Mouse (Mus musculus) R1 (cell line): ENCODE measurements around the gene Spata17.

Experiments used
- DNase-seq: peaks from one replicate; pipeline ENCODE4 v3.0.0-alpha.2; 2018; ENCODE audit warnings: low read depth, low spot score

The Spata17 gene

DNA sequence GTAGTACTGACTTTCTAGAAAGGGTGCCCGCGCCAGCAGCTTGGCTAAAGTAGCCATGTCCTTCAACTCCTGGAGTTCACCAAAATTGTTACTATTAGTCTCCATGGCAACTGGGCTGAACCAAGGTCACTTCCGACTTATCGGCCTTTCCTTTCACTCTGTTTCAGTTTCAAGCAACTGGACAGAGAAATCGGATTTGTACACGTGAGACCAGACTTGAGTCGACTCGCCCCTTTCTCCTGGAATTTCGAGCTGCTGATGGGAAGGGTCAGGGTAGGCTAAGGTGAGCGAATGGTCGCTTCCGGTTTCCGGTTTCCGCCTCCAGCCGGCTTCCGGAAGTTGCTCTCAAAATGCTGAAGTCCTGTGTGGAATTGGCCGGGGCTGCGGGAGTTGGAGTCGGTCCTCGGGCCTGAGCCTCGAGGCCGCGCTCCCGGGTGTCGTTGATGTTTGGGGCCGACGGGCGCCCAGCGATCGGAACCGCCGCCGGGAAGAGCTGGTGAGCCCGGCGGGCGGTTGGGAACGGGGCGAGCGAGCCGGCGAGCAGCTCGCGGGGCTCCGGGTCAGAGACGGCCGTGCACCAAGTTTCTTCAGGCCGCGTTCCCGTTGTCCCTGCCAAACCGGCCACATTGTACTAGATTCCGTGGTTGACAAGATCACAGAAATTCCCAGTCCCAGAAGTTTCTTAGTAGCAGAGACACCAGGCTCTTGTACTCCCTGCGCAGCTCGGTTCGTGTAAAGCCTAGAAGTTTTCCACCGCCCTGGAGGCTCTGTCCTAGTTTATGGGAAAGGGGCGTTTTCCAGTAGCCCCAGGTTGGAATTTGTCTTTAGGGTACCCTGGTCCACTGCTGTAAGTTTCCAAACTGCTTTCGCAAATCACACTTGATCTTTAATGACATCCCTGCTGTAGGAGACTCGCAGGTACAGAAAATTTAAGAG, at the start of gene Spata17, which contains the start of gene Gpatch2:
Spata17 (minus strand) TSS at position 285 of the 936 bp plus-strand sequence.
Gpatch2 (plus strand) TSS at position 328 of the 936 bp plus-strand sequence.
- peak; percentile 94 for DNase-seq

DNA sequence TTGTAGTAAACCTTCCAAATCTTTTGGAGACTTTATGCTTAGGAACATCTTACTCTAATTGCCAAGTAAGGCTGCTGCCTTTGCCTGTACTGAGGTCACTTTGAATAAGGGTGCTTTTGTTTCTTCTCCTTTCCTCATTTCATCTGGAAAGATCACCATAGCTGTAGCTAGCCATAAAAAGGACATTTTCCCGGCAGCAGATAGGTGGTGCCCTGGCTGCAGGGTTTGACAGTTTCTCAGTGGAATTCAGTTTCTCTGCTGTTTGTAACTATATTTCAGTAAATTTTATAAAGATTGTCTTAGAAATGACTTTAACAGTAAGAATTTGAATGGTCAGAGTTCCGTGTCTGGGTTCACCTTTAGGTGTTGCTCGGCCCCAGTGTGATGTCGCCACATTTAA, 43.5 kb upstream of the Spata17 start:
- no peak for DNase-seq

DNA sequence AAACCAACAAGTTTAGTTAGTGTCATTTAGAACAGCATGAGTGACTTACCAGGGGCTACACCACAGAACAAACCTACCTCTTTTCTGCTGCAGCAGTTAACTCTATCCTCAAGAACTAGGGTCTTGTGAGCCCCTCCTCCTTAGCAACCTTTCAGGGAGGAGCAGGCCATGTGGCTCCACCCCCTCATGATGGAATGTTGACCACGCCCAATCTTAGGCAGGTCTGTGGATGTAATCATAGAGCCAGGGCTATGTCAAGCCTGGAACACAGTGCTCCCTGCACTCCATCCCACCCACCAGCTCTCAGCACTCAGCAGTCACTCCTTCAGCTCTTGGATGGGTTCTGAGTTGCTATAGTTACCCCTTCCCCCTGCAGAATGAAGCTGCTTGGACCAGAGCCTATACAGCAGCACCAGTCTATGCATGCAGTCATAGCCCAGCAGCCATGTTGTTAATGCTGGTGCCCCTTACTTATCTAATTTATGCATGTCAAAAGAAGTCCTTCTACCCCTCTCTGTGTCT, 35.5 kb upstream of the Spata17 start:
- peak; percentile 70 for DNase-seq

DNA sequence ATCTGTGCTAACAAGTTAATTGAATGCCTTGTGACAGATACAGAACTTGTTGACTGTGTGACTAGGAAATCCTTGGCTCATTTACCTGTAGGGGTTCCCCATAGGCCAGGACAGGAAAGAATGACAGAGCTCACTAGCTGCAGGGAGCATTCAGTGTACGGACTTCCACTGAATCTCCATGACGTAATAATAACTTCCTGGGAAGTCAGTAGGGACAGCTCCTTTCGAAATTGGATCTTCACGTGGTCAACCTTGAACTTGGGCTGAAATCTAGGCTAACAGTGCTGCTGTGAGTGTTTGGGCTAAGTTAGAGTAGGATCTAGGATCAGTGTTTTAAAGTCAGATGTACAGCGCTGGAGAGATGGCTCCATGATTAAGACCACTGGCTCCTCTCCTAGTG, 29.5 kb upstream of the Spata17 start:
- DNase-seq: no peak

DNA sequence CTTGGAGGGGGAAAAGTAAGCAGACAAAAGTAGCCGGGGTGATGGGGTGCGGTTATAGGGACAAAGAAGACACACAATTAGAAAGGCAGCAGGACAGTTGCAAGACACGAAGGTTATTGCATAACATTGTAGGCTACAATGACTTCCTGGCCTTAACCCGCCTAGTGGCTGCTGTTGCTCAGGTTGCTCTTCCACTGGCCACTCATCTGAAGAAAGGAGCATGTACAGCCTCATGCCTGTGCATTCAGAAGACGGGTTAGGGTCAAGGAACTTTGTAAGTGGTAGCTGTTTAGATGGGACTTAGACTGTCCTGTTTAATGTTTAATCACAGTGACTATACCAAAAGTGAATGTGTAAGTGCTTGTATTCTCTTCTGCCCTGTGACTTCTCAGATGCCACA, 26.1 kb upstream of the Spata17 start:
- no peak for DNase-seq

DNA sequence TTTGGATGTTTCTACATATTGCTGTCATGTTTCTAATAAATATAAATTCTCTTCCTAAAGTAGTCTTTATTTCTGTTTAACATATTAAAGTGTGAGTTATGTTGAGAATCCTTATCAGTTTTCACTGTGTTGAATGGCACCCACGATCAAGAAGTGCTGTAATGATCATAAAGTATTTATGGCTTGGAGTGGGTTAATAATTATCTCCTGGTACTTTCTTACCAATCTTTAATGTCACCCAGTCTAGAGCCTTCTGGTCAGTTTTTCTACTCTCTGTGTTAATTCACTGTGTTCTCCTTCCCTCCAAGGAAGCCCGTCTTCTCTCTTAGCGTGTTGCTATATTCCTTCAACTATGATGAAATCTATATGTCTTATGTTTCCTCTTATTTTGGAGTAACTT, 25.0 kb upstream of the Spata17 start:
- no peak for DNase-seq

DNA sequence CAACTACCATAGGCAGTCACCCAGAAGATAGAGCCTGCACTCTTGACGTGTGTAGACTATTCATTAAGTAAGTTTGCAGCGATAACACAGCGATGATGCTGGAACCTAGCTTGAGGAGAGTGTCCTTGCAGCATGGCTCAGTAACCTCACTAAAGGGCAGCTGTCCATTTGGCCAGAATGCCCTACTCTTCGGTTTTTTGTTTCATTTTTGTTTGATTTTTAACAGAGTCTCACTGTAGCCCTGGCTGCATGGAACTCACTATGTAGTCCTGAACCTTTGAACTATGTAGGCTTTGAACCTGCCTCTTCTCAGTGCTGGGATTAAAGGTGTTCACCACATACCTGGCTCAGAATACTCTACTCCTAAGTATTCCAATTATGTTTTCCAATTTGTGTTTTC, 22.8 kb upstream of the Spata17 start:
- no peak for DNase-seq

DNA sequence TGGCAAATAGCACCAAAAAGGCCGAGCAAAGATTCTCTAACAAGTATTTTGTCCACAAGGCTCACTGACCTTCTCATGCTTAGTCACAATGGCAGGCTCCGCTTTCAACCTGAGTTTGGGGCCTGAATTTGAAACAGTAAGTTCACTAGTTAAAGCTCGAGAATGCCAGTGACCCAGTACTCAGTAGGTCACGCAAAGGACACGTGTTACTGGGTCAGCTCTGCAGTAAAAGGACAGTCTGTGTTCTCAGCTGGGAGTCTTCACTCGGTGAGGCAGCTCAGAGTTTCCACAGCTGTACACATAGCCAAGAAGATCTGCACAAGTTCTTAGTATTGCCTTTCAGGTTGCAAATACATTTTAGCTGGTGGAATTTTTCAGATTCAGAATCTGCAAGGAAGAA, 21.0 kb upstream of the Spata17 start:
- no peak for DNase-seq

DNA sequence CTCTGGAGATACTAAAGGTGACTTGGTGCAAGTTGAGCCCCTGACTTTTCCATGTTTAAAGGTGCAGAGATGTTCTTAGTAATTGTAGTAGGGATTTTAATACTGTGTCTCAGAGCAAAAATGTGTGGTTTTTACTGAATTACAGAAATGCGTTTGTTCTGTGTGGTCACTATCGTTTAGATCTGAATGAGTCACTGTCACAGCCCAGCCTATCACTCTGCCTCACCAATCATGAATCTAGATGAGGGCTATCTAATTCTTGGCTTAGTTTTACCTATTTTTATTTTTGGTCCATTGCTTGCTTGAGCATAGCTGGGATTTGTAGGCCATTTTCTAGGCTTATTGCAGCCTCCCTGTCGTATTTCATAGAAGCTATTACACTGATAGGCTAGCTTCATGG, 19.9 kb upstream of the Spata17 start:
- no peak for DNase-seq

DNA sequence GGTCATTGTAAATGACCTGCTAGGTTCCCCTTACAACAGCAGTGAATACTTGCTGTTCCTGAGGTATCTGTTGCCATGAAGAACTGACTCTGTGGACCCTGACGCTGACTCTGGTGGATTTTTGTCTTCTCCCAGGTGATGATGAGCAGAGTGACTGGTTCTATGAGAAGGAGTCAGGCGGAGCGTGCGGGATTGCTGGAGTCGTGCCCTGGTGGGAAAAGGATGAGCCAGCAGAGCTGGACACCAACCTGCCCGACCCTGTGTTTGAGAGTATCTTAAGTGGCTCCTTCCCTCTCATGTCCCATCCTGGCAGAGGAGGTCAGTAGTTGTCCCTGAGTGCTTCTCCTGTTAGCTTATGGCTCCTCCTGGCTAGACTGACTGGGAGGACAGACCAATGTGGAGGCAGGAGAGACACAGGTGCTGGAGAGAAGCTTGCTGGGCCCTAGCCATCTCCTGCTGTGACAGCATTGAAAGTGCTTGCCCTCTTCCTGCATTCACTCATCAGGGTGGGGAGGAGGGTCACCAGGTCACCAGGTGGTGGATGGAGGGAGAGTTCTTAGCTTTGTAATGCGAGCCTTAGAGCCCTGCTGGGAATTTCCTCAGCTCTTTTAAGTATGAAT, 17.8 kb upstream of the Spata17 start:
- DNase-seq: peak; percentile 59

DNA sequence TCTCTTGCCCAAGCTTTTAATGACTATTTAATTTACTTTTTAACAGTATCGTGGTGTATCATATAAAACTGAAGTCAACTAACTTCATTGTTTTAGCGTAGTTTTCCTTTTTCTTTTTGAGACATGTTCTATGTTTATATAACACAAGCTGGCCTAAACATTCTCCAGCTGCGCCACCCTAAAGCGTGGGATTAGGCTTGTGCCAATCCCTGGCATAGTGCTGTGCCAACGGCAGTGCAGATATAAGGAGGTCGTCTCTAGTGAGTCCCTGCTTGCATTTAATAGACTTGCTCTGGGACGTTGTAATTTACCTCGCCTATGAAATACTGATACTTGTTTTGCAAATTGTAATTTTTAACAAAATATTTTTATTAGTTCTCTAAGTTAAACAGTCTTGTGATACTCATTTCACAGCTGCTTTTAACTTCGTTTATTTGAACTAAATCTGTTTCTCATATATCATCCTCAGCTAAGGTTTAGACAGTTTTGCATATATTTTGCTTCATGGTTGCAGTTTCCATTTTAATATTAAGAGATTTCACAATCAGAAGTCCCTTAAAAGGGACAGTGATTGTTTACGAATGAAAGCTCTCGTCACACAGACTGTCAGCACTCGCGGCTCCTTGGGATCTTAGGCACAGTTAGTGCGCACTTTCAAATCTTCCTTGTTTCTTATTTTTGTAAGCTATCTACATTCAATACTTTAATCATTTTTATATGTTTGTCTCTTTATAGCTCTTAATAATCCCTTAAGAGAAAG, 17.1 kb upstream of the Spata17 start:
- DNase-seq: no peak

DNA sequence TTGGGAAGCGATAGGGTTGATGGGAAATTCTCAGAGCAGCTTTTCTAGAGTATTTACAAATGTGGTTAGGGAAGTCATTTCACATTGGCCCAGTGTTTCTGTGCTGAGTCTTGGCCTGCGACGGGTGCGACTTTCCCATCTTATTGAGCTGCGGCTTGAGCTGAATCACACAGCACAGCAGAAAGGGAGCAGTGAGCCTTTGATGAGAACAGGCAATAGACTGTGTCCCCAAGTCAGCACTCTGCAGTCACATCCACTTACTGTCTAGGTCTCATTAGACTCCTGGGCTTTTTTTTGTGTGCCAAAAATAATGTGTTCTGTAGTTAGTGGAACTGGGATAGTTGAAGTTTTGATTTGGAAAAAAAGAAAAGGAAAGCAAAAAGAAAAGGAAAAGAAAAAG, 15.0 kb upstream of the Spata17 start:
- no peak for DNase-seq

DNA sequence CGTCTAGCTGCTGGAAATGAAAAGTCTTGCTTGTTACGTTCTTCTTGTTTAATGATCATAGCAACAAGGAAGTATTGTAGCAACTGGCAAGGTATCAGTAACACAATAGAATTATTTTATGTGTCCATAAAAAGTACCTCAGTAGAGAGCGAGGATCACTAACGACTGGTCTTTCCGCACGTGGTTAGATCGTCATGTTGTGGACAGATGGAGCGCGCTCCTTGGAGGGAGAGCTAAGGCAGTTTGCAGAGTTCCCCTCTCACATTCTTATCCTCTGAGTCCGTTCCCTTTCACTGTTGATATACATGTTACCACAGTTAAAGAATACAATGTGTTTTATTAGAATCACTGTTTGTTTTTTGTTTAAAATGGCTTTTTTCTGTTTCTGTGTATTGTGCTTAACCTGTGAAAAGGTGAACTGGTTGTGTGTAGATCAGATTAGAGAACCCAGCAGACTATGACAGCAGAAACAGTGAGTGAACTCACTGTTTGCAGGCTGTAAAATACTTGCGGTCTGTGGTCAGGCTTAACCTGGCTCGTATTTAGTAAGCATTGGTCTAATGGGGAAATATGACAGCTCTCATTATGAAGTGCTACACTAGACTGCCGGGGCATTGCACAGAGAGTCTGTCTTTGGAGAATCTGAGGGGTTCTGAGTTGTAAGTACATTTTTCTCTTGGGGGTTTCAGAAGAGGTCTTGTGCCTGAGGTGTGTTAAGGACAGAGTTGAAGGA, 13.3 kb upstream of the Spata17 start:
- DNase-seq: no peak

DNA sequence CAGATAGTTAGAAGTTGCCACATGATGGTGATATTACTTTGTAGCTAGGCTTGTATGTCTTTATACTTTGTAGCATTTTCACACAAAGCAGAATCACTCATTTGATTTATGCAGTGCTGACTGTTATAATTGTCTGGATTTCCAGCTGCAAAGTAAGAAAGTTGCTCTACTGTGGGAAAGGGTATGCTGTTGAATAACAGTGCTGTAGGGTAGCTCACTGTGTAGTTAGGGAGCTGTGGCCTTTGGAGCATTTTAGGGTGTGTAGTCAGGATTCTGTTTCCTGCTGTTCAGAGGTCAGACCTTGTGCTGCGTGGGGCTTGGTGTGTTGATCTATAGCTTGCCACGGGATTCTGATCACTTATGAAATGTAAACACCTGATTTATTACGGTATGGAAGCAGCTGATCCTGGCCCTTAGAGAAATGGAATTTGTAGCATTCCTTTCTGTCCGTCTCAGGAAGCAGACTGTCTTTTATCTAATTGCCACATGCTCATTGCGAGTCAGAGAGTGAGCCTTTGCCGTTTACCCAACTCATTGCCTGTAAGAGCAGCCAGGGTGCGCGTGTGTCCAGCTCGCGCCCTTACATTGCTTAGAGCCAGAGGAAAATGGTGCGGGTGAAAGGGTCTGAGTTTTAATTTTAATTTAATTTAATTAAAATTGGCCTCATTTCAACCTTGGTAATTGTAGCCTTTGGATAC, 11.2 kb upstream of the Spata17 start:
- DNase-seq: peak; percentile 44

DNA sequence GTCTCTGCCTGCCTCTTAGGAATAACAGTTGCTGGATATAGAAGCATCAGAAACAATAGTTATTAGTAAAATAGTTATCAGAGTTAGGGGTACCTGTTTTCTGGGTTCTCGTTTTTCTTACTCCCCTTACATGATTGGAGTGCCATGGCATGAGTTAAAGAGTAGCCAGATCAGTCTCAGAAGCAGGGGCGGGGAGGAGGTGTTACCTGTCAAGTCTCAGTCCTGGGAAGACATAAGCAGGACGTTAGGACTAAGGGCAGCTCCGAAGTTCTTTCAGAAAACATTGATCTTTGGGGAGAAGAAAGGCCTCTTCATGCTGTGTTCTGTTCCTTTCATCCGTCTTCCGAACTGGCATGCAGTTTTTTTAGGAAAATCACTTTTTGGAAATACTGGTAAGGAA, 5.5 kb upstream of the Spata17 start:
- no peak for DNase-seq

DNA sequence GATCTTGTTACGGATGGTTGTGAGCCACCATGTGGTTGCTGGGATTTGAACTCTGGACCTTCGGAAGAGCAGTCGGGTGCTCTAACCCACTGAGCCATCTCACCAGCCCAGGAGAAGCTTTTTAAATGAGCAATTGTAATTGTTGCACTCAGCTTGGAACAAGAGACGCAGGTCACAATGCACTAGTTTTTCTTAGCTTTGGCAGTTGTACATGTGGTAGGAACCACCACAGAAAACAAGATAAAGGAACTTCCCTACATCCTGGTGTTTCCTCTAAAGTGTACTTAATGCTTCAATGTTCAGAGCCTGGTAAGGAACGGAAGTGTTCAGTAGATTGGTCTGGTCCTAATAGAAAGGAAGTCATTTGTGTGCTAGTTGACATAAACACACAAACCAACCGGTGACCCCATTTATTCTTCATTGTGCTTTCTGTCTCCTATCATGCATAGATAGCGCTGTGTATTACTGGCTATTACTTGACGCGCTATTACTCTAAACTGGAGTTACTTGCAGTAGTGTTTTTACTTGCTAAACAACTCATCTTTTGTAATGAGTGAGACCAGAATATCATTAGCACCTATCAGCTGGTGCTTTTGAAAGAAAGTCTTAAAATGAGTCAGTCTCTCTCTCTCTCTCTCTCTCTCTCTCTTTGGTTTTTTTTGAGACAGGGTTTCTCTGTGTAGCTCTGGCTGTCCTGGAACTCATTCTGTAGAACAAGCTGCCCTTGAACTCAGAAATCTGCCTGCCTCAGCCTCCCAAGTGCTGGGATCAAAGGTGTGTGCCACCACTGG, 1.6 kb upstream of the Spata17 start:
- no peak for DNase-seq

DNA sequence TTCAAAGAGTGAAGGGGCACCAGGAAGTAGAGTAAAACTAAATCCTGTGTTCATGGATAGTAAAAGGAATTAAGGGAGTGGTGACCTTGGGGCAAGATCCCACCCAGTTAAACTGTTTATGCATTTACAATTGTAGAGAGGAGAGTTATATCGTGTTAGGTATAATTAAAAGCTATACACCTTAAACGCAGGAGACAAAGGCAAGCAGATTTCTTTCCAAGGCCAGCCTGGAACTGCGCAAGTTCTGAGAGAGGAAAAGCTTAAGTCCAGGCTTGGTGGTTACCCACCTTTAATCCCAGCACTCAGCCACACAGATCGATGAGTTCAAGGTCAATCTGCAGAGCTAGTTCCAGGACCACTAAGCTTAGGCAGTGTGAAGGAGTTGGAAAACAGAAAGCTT, 4.5 kb downstream of the Spata17 start:
- DNase-seq: peak; percentile 56

DNA sequence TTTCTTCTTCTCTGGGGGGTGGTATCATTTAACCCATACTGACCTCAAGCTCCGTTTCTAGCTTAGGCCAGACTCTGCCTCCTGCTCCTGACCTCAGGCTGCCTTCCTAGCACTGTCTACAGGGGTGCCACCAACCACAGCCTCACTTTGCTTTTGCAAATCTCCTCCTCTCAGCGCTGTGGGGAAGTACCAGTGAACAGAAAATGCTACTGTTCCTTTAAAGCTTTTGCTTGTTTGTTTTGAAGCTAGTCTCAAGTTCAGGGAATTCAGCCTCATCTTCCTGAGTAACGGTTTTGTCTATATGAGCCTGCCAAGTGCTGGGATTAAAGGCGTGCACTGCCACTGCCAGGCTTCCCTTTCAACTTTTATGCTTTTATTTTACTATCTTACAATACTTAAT, 5.8 kb downstream of the Spata17 start:
- DNase-seq: no peak

DNA sequence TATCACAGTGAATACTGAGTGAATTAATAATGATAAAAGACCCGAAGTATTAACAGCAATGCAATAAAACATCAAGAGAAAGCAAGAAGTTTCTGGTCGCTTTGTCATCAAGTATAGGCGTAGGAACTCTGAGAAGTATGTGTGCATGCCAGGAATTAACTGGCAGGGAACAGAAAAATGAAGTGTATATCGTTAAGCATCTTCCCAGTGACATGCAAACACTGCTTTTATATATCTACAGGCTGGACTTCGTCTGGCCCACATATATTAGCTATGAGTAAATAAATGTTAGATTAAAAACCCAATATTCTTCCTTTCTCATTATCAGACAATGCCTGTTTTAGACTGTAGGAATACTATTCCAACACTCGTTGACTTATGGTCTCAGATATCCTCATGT, 9.8 kb downstream of the Spata17 start:
- DNase-seq: no peak

DNA sequence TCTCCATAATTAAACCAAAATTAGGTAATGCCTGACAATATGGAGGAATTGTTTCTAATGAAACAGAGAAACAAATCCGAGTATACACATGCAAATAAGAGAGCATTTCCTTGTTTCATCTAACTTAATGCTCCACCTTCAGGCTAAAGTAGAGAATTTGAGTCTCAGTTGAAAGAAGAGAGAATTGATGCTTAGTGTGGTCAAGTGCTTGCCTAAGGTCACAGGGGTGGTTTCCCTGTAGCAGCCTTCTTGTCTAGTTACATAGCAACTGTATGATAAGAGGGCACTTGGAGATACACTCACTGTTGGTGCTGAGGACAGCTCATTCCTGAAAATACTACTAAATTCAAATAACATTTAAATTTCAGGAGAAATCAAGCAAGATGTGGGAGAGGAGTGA, 36.7 kb downstream of the Spata17 start:
- peak; percentile 68 for DNase-seq
